Mouse (Mus musculus): ENCODE measurements at regions not wholly inside any gene's neighbourhood (a gene's known extent, or its start where the extent isn't known, plus 50 kb on each side); places are given as distances from the start of the nearest gene placed in this dataset.

GRCm38 (mm10) chrX:70261360-70261759 is 103.5 kb downstream of the Ids start:
- Histone ChIP-seq H3K4me1 (ENCODE audit: control insufficient read depth, insufficient read depth, low read length) (no peaks in the 10 kb centered on the region), H3K27me3 (ENCODE audit: control insufficient read depth, insufficient read depth, low read length) (no peaks in the 10 kb centered on the region), H3K4me2 (ENCODE audit: low read length) (no peak overlapping the region), H3K4me3 (replicated peaks; ENCODE audit: low read depth, low read length) (no peak overlapping the region), H3K9me3 (ENCODE audit: control insufficient read depth, low read length) (no peaks in the 10 kb centered on the region), H3K27ac (replicated peaks; ENCODE audit: low read depth, low read length) (no peak overlapping the region), H3K9ac (replicated peaks; ENCODE audit: low read length) (no peak overlapping the region), H3K36me3 (ENCODE audit: control insufficient read depth, insufficient read depth, low read length) (no peaks in the 10 kb centered on the region)
- no peak for ATAC-seq (ENCODE audit: low FRiP score, low TSS enrichment)
- 53% methylated on average over 1 of the region's 1 CpGs for WGBS
- DNase-seq, result no peak

- Histone ChIP-seq H3K9me3 (ENCODE audit: control insufficient read depth, low read length) (no peaks in the 10 kb centered on the region), H3K4me1 (ENCODE audit: control insufficient read depth, insufficient read depth, low read length) (no peaks in the 10 kb centered on the region), H3K27ac (replicated peaks; ENCODE audit: low read depth, low read length) (no peak overlapping the region), H3K4me2 (ENCODE audit: low read length) (no peak overlapping the region), H3K27me3 (ENCODE audit: control insufficient read depth, insufficient read depth, low read length) (no peaks in the 10 kb centered on the region), H3K9ac (replicated peaks; ENCODE audit: low read length) (no peak overlapping the region), H3K36me3 (ENCODE audit: control insufficient read depth, insufficient read depth, low read length) (no peaks in the 10 kb centered on the region), H3K4me3 (replicated peaks; ENCODE audit: low read depth, low read length) (no peak overlapping the region)
- ATAC-seq (ENCODE audit: low FRiP score, low TSS enrichment) (no peak), DNase-seq (no peak)
- WGBS, result 62% methylated on average over 1 of the region's 1 CpGs
Measured at GRCm38 (mm10) chrX:70216011-70216410, 148.9 kb downstream of the Ids start.

- Histone ChIP-seq H3K27me3 (ENCODE audit: control insufficient read depth, insufficient read depth, low read length) (no peaks in the 10 kb centered on the region), H3K4me2 (ENCODE audit: low read length) (no peak overlapping the region), H3K27ac (replicated peaks; ENCODE audit: low read depth, low read length) (no peak overlapping the region), H3K36me3 (ENCODE audit: control insufficient read depth, insufficient read depth, low read length) (no peaks in the 10 kb centered on the region), H3K9ac (replicated peaks; ENCODE audit: low read length) (no peak overlapping the region), H3K9me3 (ENCODE audit: control insufficient read depth, low read length) (no peaks in the 10 kb centered on the region), H3K4me1 (ENCODE audit: control insufficient read depth, insufficient read depth, low read length) (no peaks in the 10 kb centered on the region), H3K4me3 (replicated peaks; ENCODE audit: low read depth, low read length) (no peak overlapping the region)
- ATAC-seq (ENCODE audit: low FRiP score, low TSS enrichment) (no peak), DNase-seq (no peak)
- WGBS, result 86% methylated on average over 1 of the region's 1 CpGs
Measured at GRCm38 (mm10) chrX:70184427-70185090, 180.3 kb downstream of the Ids start.

GRCm38 (mm10) chrX:70169737-70170136 is 195.1 kb downstream of the Ids start:
- H3K9ac ChIP-seq (replicated peaks; ENCODE audit: low read length), result no peak overlapping the region
- H3K4me2 ChIP-seq (ENCODE audit: low read length), result no peak overlapping the region
- DNase-seq (peak; percentile 68), ATAC-seq (ENCODE audit: low FRiP score, low TSS enrichment) (no peak)
- no peaks in the 10 kb centered on the region for H3K27me3 ChIP-seq (ENCODE audit: control insufficient read depth, insufficient read depth, low read length)
- H3K4me3 ChIP-seq (replicated peaks; ENCODE audit: low read depth, low read length), result no peak overlapping the region
- no peaks in the 10 kb centered on the region for H3K4me1 ChIP-seq (ENCODE audit: control insufficient read depth, insufficient read depth, low read length)
- H3K9me3 ChIP-seq (ENCODE audit: control insufficient read depth, low read length), result no peaks in the 10 kb centered on the region
- no peak overlapping the region for H3K27ac ChIP-seq (replicated peaks; ENCODE audit: low read depth, low read length)
- no peaks in the 10 kb centered on the region for H3K36me3 ChIP-seq (ENCODE audit: control insufficient read depth, insufficient read depth, low read length)
- WGBS, result 22% methylated on average over 2 of the region's 2 CpGs

GRCm38 (mm10) chrX:70161011-70161410 is 203.9 kb downstream of the Ids start:
- WGBS, result 27% methylated on average over 4 of the region's 4 CpGs
- ATAC-seq (ENCODE audit: low FRiP score, low TSS enrichment), result no peak

More at GRCm38 (mm10) chrX:70161011-70161410, 203.9 kb downstream of the Ids start:
- H3K36me3 ChIP-seq (ENCODE audit: control insufficient read depth, insufficient read depth, low read length), result no peaks in the 10 kb centered on the region
- no peaks in the 10 kb centered on the region for H3K27me3 ChIP-seq (ENCODE audit: control insufficient read depth, insufficient read depth, low read length)
- H3K4me3 ChIP-seq (replicated peaks; ENCODE audit: low read depth, low read length), result no peak overlapping the region
- H3K9ac ChIP-seq (replicated peaks; ENCODE audit: low read length), result no peak overlapping the region
- no peaks in the 10 kb centered on the region for H3K9me3 ChIP-seq (ENCODE audit: control insufficient read depth, low read length)
- H3K4me1 ChIP-seq (ENCODE audit: control insufficient read depth, insufficient read depth, low read length), result no peaks in the 10 kb centered on the region
- H3K4me2 ChIP-seq (ENCODE audit: low read length), result no peak overlapping the region
- peak; percentile 77 for DNase-seq
- no peak overlapping the region for H3K27ac ChIP-seq (replicated peaks; ENCODE audit: low read depth, low read length)

Data from midbrain, embryonic 14.5 days (tissue).